Mouse (Mus musculus): ENCODE results near the gene Olfr608. TPM values are rescaled to one million over a fixed set of nuclear protein-coding genes. Genes with fewer than 3 reads are reported as not detected.
"Not testable (repeated sequence)": the region's sequence is repeated elsewhere in the genome, so short reads cannot be mapped to it uniquely, and the experiment has no call there.

Gene Olfr608
- total RNA-seq (2017): not detected in 2 replicates

GRCm38 (mm10) chr7:103469577-103469976 is at the start of gene Olfr608:
TSS of gene Olfr608 (plus strand) at chr7:103469877.
- ATAC-seq (replicated peaks in 1 of 2; ENCODE audit: insufficient read depth in 1 of 2, low FRiP score in 2 of 2, low TSS enrichment in 1 of 2, low read depth in 1 of 2, poor library complexity in 2 of 2, severe bottlenecking in 2 of 2): no peak

- no peak for ATAC-seq (replicated peaks in 1 of 2; ENCODE audit: insufficient read depth in 1 of 2, low FRiP score in 2 of 2, low TSS enrichment in 1 of 2, low read depth in 1 of 2, poor library complexity in 2 of 2, severe bottlenecking in 2 of 2)
Measured at GRCm38 (mm10) chr7:103445339-103445738, 24.3 kb upstream of the Olfr608 start, which contains the start of gene Olfr605. TSS of gene Olfr605 (minus strand) at chr7:103445439.

- no peak for ATAC-seq (replicated peaks in 1 of 2; ENCODE audit: insufficient read depth in 1 of 2, low FRiP score in 2 of 2, low TSS enrichment in 1 of 2, low read depth in 1 of 2, poor library complexity in 2 of 2, severe bottlenecking in 2 of 2)
Measured at GRCm38 (mm10) chr7:103448746-103449145, 20.9 kb upstream of the Olfr608 start, which contains the start of gene Olfr606. TSS of gene Olfr606 (plus strand) at chr7:103449046.

GRCm38 (mm10) chr7:103460590-103460989 is 9.1 kb upstream of the Olfr608 start:
- ATAC-seq (replicated peaks in 1 of 2; ENCODE audit: insufficient read depth in 1 of 2, low FRiP score in 2 of 2, low TSS enrichment in 1 of 2, low read depth in 1 of 2, poor library complexity in 2 of 2, severe bottlenecking in 2 of 2): no peak

GRCm38 (mm10) chr7:103477106-103477505 is 7.4 kb downstream of the Olfr608 start:
- not testable (repeated sequence) for ATAC-seq (replicated peaks in 1 of 2; ENCODE audit: insufficient read depth in 1 of 2, low FRiP score in 2 of 2, low TSS enrichment in 1 of 2, low read depth in 1 of 2, poor library complexity in 2 of 2, severe bottlenecking in 2 of 2)

- no peak for ATAC-seq (replicated peaks in 1 of 2; ENCODE audit: insufficient read depth in 1 of 2, low FRiP score in 2 of 2, low TSS enrichment in 1 of 2, low read depth in 1 of 2, poor library complexity in 2 of 2, severe bottlenecking in 2 of 2)
Measured at GRCm38 (mm10) chr7:103497962-103498361, 28.3 kb downstream of the Olfr608 start, which contains the start of gene Olfr609. TSS of gene Olfr609 (minus strand) at chr7:103498062.

GRCm38 (mm10) chr7:103512022-103512421 is 42.3 kb downstream of the Olfr608 start, which contains the start of gene Olfr610:
TSS of gene Olfr610 (minus strand) at chr7:103512122.
- ATAC-seq (replicated peaks in 1 of 2; ENCODE audit: insufficient read depth in 1 of 2, low FRiP score in 2 of 2, low TSS enrichment in 1 of 2, low read depth in 1 of 2, poor library complexity in 2 of 2, severe bottlenecking in 2 of 2): no peak

GRCm38 (mm10) chr7:103520746-103521145 is 51.1 kb downstream of the Olfr608 start, which contains the start of gene Olfr611:
TSS of gene Olfr611 (minus strand) at chr7:103520846.
- not testable (repeated sequence) for ATAC-seq (replicated peaks in 1 of 2; ENCODE audit: insufficient read depth in 1 of 2, low FRiP score in 2 of 2, low TSS enrichment in 1 of 2, low read depth in 1 of 2, poor library complexity in 2 of 2, severe bottlenecking in 2 of 2)

Other genes starting within 250 kb of the Olfr608 start
- gene Usp17ld, start 217.4 kb upstream of the Olfr608 start, total RNA-seq (2017): not detected in 2 replicates
- not detected in 2 replicates for gene Olfr596, start 164.2 kb upstream of the Olfr608 start, total RNA-seq (2017)
- gene Olfr597, start 153.6 kb upstream of the Olfr608 start, total RNA-seq (2017): not detected in 2 replicates
- not detected in 2 replicates for gene Olfr598, start 146.3 kb upstream of the Olfr608 start, total RNA-seq (2017)
- not detected in 2 replicates for gene Olfr599, start 134.0 kb upstream of the Olfr608 start, total RNA-seq (2017)
- not detected in 2 replicates for gene Olfr600, start 120.2 kb upstream of the Olfr608 start, total RNA-seq (2017)
- not detected in 2 replicates for gene Olfr601, start 107.2 kb upstream of the Olfr608 start, total RNA-seq (2017)
- not detected in 2 replicates for gene Olfr603, start 83.7 kb upstream of the Olfr608 start, total RNA-seq (2017)
- not detected in 2 replicates for gene Usp17lc, start 54.8 kb upstream of the Olfr608 start, total RNA-seq (2017)
- gene Olfr605, start 24.4 kb upstream of the Olfr608 start, total RNA-seq (2017): not detected in 2 replicates
- not detected in 2 replicates for gene Olfr606, start 20.8 kb upstream of the Olfr608 start, total RNA-seq (2017)
- gene Olfr607, start 5.7 kb upstream of the Olfr608 start, total RNA-seq (2017): not detected in 2 replicates
- not detected in 2 replicates for gene Olfr609, start 28.2 kb downstream of the Olfr608 start, total RNA-seq (2017)
- not detected in 2 replicates for gene Olfr610, start 42.2 kb downstream of the Olfr608 start, total RNA-seq (2017)
- gene Olfr611, start 51.0 kb downstream of the Olfr608 start, total RNA-seq (2017): not detected in 2 replicates
- gene Olfr612, start 72.8 kb downstream of the Olfr608 start, total RNA-seq (2017): not detected in 2 replicates
- gene Olfr613, start 78.2 kb downstream of the Olfr608 start, total RNA-seq (2017): not detected in 2 replicates
- gene Olfr615, start 86.2 kb downstream of the Olfr608 start, total RNA-seq (2017): not detected in 2 replicates
- gene Olfr616, start 99.3 kb downstream of the Olfr608 start, total RNA-seq (2017): not detected in 2 replicates
- not detected in 2 replicates for gene Olfr617, start 103.2 kb downstream of the Olfr608 start, total RNA-seq (2017)
- gene Olfr618, start 120.2 kb downstream of the Olfr608 start, total RNA-seq (2017): not detected in 2 replicates
- not detected in 2 replicates for gene Olfr619, start 130.7 kb downstream of the Olfr608 start, total RNA-seq (2017)
- not detected in 2 replicates for gene Olfr620, start 142.7 kb downstream of the Olfr608 start, total RNA-seq (2017)
- not detected in 2 replicates for gene Olfr622, start 172.8 kb downstream of the Olfr608 start, total RNA-seq (2017)
- not detected in 2 replicates for gene Olfr623, start 193.8 kb downstream of the Olfr608 start, total RNA-seq (2017)
- not detected in 2 replicates for gene Olfr624, start 201.3 kb downstream of the Olfr608 start, total RNA-seq (2017)
- not detected in 2 replicates for gene Olfr625-ps1, start 212.8 kb downstream of the Olfr608 start, total RNA-seq (2017)
- gene Olfr243, start 244.8 kb downstream of the Olfr608 start, total RNA-seq (2017): not detected in 2 replicates

All from hematopoietic stem cell, adult 5-6 weeks (primary cell).